Mouse (Mus musculus) cerebellum, postnatal 14 days (tissue): ENCODE data around the gene Slc3a1.

Source experiments
- DNase-seq, 2 experiments: peaks; one replicate each; pipeline ENCODE4 v3.0.0; 2021; ENCODE audit warnings: mixed read lengths in 2 of 2

The Slc3a1 gene

GRCm38 (mm10) chr17:85038311-85038710, 10.1 kb downstream of the Slc3a1 start:
- no peak for DNase-seq

- no peak for DNase-seq
Observed at GRCm38 (mm10) chr17:85038761-85039160, 10.6 kb downstream of the Slc3a1 start.

- no peak for DNase-seq
Observed at GRCm38 (mm10) chr17:85040913-85041312, 12.7 kb downstream of the Slc3a1 start.

- DNase-seq: no peak
Observed at GRCm38 (mm10) chr17:85042419-85042818, 14.2 kb downstream of the Slc3a1 start.

- DNase-seq: no peak
Observed at GRCm38 (mm10) chr17:85043404-85043816, 15.2 kb downstream of the Slc3a1 start.

- DNase-seq: no peak
Observed at GRCm38 (mm10) chr17:85044466-85044865, 16.3 kb downstream of the Slc3a1 start.

- DNase-seq: no peak
Observed at GRCm38 (mm10) chr17:85045160-85045559, 17.0 kb downstream of the Slc3a1 start.

GRCm38 (mm10) chr17:85048379-85048778, 20.2 kb downstream of the Slc3a1 start:
- DNase-seq: no peak

GRCm38 (mm10) chr17:85058276-85058675, 30.1 kb downstream of the Slc3a1 start:
- DNase-seq: no peak

GRCm38 (mm10) chr17:85059136-85059535, 31.0 kb downstream of the Slc3a1 start:
- no peak for DNase-seq

GRCm38 (mm10) chr17:85063560-85063959, 35.4 kb downstream of the Slc3a1 start:
- no peak for DNase-seq

- no peak for DNase-seq
Observed at GRCm38 (mm10) chr17:85067331-85067730, 39.2 kb downstream of the Slc3a1 start.

- DNase-seq: no peak
Observed at GRCm38 (mm10) chr17:85070658-85071057, 42.5 kb downstream of the Slc3a1 start.

GRCm38 (mm10) chr17:85071088-85071775, 43.1 kb downstream of the Slc3a1 start:
- DNase-seq: peak in 1 of 2 experiments; percentile 62

- DNase-seq: no peak
Observed at GRCm38 (mm10) chr17:85072383-85072782, 44.2 kb downstream of the Slc3a1 start.

- no peak for DNase-seq
Observed at GRCm38 (mm10) chr17:85073214-85073613, 45.0 kb downstream of the Slc3a1 start.

- DNase-seq: no peak
Observed at GRCm38 (mm10) chr17:85074083-85074482, 45.9 kb downstream of the Slc3a1 start.

GRCm38 (mm10) chr17:85079276-85079675, 51.1 kb downstream of the Slc3a1 start:
- DNase-seq: peak; percentile 53 to 56

GRCm38 (mm10) chr17:85080781-85081180, 52.6 kb downstream of the Slc3a1 start:
- DNase-seq: no peak

GRCm38 (mm10) chr17:85085335-85085734, 57.2 kb downstream of the Slc3a1 start:
- no peak for DNase-seq

GRCm38 (mm10) chr17:85086501-85086900, 58.3 kb downstream of the Slc3a1 start:
- no peak for DNase-seq

GRCm38 (mm10) chr17:85087591-85087990, 59.4 kb downstream of the Slc3a1 start:
- DNase-seq: peak; percentile 78 to 80

- DNase-seq: no peak
Observed at GRCm38 (mm10) chr17:85088401-85088800, 60.2 kb downstream of the Slc3a1 start.

- peak; percentile 35 to 38 for DNase-seq
Observed at GRCm38 (mm10) chr17:85089011-85089410, 60.8 kb downstream of the Slc3a1 start.

GRCm38 (mm10) chr17:85089621-85090020, 61.4 kb downstream of the Slc3a1 start:
- DNase-seq: no peak
